Mouse (Mus musculus) liver, embryonic 15.5 days (tissue): ENCODE data around the gene Cep55. TPM values are rescaled to one million over a fixed set of nuclear protein-coding genes. Genes with fewer than 3 reads are reported as not detected.

Experiments
- ATAC-seq: fragments of 200-750 bp; cut with Nextera tagmentation; 2 replicates; pipeline ENCODE4 v1.8.0; 2017; ENCODE audit warnings: moderate number of reproducible peaks, mild to moderate bottlenecking, moderate library complexity; ENCODE audit not compliant: insufficient read depth
- H3K27ac ChIP-seq: fragments of 300-500 bp; sonication (generic); replicated peaks from 2 replicates; pipeline ENCODE4 v1.5.1; 2015; ENCODE audit warnings: mild to moderate bottlenecking, inconsistent platforms
- H3K27me3 ChIP-seq: fragments of 300-500 bp; sonication (generic); 2 replicates; pipeline ENCODE4 v1.6.1; 2015; ENCODE audit warnings: mild to moderate bottlenecking, inconsistent platforms
- H3K36me3 ChIP-seq: fragments of 300-500 bp; sonication (generic); replicated peaks from 2 replicates; pipeline ENCODE4 v1.6.1; 2015; ENCODE audit warnings: moderate library complexity, mild to moderate bottlenecking, inconsistent platforms
- H3K4me1 ChIP-seq: fragments of 300-500 bp; sonication (generic); replicated peaks from 2 replicates; pipeline ENCODE4 v1.6.1; 2015; ENCODE audit warnings: inconsistent platforms
- H3K4me2 ChIP-seq: fragments of 300-500 bp; sonication (generic); 2 replicates; pipeline ENCODE4 v1.6.1; 2015; ENCODE audit warnings: moderate library complexity, mild to moderate bottlenecking, inconsistent platforms
- H3K4me3 ChIP-seq: fragments of 300-500 bp; sonication (generic); replicated peaks from 2 replicates; pipeline ENCODE4 v1.5.1; 2015; ENCODE audit warnings: mild to moderate bottlenecking, inconsistent platforms
- H3K9ac ChIP-seq: fragments of 300-500 bp; sonication (generic); 2 replicates; pipeline ENCODE4 v1.6.1; 2015; ENCODE audit warnings: moderate library complexity, mild to moderate bottlenecking, inconsistent platforms
- H3K9me3 ChIP-seq: fragments of 300-500 bp; sonication (generic); replicated peaks from 2 replicates; pipeline ENCODE4 v1.6.1; 2016; ENCODE audit warnings: inconsistent platforms
- WGBS: fragments of 180-500 bp; shearing (Covaris S2); methylation state at CpG from one replicate; pipeline ENCODE4 v1.1.7; 2015; ENCODE audit warnings: mixed read lengths; ENCODE audit not compliant: insufficient replicate concordance; 5-methylcytosine and 5-hydroxymethylcytosine counted together
- polyA plus RNA-seq: library from polyadenylated mRNA; unstranded; fragments of >200 nt; fragmentation: Nextera tagmentation; extraction: Ambion mirVana; gene quantifications from 2 replicates; pipeline ENCODE4 v1.2.1, GENCODE M21; 2015

The Cep55 gene
- 4.7 and 5.3 TPM in 2 replicates for polyA plus RNA-seq

DNA sequence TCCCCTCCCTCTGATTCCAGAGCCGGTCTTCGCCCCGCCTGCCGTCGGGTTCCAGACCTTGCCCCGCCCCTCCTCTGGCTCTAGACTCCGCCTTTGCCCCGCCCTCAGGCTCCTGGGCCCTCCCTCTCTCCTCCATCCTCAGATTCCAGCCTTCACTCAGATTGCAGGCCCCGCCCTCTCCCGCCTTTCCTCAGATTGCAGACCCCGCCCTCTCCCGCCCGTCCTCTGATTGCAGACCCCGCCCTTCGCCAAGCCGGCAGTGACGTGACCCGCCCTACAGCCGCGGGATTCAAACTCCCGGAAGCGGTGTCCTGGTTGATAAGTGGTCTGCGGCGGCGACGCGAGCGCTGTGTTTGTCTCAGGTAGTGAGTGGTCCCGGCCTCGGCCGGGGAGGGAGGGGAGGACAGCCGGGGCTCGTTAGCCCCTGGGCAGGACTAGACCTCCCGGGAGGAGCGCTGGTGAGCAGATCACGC is at the start of gene Cep55:
Gene Cep55 (plus strand): TSS at position 292 of the 473 bp plus-strand sequence.
- H3K9me3 ChIP-seq: no peaks in the 10 kb centered on the region
- peak; percentile 86 for ATAC-seq
- H3K9ac ChIP-seq: peak within 1 kb of the TSS; percentile 42
- H3K27ac ChIP-seq: 0 out of 2 replicates have a peak within 1 kb of the TSS, but pooled peaks have one; percentile 29
- under 1% methylated on average over 36 of the region's 36 CpGs for WGBS
- H3K4me2 ChIP-seq: peak within 1 kb of the TSS; percentile 61
- H3K4me1 ChIP-seq: peaks cover 14% of the 10 kb centered on the region
- H3K27me3 ChIP-seq: peaks cover 42% of the 10 kb centered on the region
- H3K36me3 ChIP-seq: 0 out of 2 replicates have a peak, but pooled peaks cover 3% of the 10 kb centered on the region
- H3K4me3 ChIP-seq: peak within 1 kb of the TSS; percentile 64

DNA sequence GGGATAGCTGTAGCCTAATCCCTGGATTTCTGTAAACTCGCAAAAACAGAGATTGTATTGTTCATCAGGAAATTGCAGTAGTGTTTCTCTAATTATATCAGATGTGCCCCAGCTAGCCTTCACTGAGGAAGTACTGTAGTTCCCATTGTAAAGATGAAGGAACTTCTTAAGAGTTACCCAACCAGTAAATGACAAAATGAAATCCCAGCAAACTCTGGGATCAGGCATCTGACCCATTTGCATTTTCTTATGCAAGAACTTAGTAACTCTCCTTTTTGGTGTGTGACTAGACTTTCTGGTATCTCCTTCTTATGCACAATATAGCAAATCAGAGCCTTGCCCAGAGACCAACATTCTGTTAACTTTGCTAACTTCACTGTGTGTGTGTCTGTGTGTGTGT is 43.4 kb upstream of the Cep55 start:
- ATAC-seq: no peak
- H3K27ac ChIP-seq: no peak overlapping the region
- H3K4me3 ChIP-seq: no peak overlapping the region
- no peaks in the 10 kb centered on the region for H3K27me3 ChIP-seq
- no peak overlapping the region for H3K4me2 ChIP-seq
- H3K9me3 ChIP-seq: no peaks in the 10 kb centered on the region
- no peaks in the 10 kb centered on the region for H3K36me3 ChIP-seq
- WGBS: 33% methylated on average over 1 of the region's 1 CpGs
- H3K4me1 ChIP-seq: peaks cover 6% of the 10 kb centered on the region; the same call in 1 of the 2 replicates
- no peak overlapping the region for H3K9ac ChIP-seq

DNA sequence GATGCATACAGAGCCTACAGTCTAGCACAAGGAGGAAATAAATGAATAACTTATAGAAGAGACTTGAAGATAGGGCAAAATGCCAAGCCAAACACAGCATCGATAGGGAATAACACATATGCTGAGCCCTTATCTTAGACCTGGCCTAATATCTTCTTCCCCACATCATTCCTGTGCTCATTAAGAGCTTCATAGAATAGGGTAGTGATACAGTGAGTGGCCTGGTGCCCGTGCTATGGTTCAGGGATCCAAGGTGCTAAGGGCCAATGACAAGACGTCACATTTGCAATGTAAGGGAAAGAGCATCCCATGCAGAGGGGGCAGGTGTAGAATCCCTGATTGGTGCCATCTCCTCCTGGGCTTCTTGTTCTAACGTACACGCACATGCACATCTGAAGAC is 40.4 kb upstream of the Cep55 start:
- no peak overlapping the region for H3K9ac ChIP-seq
- peaks cover 6% of the 10 kb centered on the region; the same call in 1 of the 2 replicates for H3K4me1 ChIP-seq
- no peaks in the 10 kb centered on the region for H3K9me3 ChIP-seq
- H3K27ac ChIP-seq: no peak overlapping the region
- WGBS: 59% methylated on average over 5 of the region's 5 CpGs
- H3K27me3 ChIP-seq: no peaks in the 10 kb centered on the region
- no peak overlapping the region for H3K4me3 ChIP-seq
- no peaks in the 10 kb centered on the region for H3K36me3 ChIP-seq
- H3K4me2 ChIP-seq: no peak overlapping the region
- no peak for ATAC-seq

DNA sequence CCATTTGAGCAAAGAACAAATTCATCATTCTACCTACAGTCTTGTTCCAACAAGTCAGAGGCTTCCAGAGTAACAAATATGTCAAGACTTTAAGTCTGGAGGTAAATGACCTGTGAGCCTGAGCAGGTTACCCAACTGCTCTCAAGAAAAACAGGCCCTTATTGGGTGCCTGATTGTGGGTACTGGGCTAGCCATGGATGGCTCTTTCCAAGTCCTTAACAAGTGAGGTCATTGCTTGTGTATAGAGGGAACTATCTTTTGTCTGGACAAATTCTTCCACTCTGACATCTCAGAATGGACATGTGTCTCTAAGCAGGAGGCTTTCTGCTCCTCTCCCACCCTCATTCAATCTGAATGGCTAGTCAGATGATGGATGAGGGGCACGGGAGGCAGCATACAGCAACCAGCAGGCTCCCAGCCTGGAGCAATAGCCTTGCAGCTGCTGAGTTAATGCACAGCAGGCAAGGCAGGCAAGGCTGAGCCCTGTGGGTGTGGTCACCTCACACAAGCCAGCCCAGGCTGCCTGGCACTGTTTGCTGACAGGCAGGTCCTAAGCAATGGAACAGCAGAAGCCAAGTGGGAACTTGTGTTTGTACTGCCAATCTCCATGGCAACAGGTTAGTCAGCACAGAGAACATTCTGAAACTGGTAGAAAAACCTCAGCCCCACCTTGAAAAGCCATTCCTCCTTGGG is 39.5 kb upstream of the Cep55 start:
- peak; percentile 49; the same call in 1 of the 2 replicates for ATAC-seq
- Histone ChIP-seq H3K27ac (no peak overlapping the region), H3K27me3 (no peaks in the 10 kb centered on the region)

DNA sequence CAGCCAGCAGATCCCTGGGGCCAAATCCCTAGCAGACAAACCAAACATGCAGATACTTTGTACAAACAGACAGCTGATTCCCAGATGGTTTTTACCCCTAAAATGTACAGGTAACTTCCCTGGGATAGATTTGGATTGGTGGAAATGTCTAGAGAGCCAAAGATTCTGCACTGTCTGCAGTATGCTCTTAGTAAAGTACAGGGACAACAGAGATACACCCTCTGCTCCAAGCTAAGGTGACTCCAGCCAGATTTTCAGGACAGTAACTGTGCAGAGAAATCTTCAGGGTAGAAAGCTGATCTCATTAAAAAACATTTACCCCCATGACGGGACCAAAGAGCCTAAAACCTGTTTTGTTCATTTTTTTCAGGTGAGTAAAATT is 38.9 kb upstream of the Cep55 start:
- Histone ChIP-seq H3K9ac (no peak overlapping the region), H3K4me1 (peaks cover 6% of the 10 kb centered on the region; the same call in 1 of the 2 replicates), H3K4me2 (no peak overlapping the region), H3K36me3 (no peaks in the 10 kb centered on the region), H3K27me3 (no peaks in the 10 kb centered on the region), H3K27ac (no peak overlapping the region), H3K4me3 (no peak overlapping the region), H3K9me3 (no peaks in the 10 kb centered on the region)
- WGBS: 44% methylated on average over 1 of the region's 1 CpGs
- ATAC-seq: no peak

More for the DNA sequence above, 39.5 kb upstream of the Cep55 start:
- H3K4me1 ChIP-seq: peaks cover 6% of the 10 kb centered on the region; the same call in 1 of the 2 replicates
- H3K9ac ChIP-seq: no peak overlapping the region
- no peak overlapping the region for H3K4me3 ChIP-seq
- H3K36me3 ChIP-seq: no peaks in the 10 kb centered on the region
- H3K4me2 ChIP-seq: no peak overlapping the region
- H3K9me3 ChIP-seq: no peaks in the 10 kb centered on the region
- WGBS: 23% methylated on average over 1 of the region's 1 CpGs

DNA sequence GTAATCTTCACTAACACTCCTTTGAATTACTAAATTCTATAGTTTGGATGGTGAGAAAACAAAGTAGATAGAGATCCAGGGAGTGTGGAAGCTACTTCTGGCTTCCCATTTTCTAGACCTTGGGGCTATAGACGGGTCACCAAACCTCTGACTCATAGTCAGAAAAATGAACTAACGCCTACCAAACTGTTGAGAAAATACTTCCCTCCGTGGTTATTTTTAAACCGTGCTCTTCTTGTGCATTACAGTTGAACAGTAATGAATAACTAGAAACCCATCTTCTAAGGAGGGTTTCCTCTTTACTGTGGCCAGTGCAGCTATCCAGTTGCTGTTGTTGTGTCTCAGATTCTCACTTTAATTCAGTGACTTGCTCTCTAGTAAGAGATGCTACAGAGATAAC is 32.1 kb upstream of the Cep55 start:
- WGBS: 8% methylated on average over 4 of the region's 4 CpGs
- no peaks in the 10 kb centered on the region for H3K27me3 ChIP-seq
- peaks cover 12% of the 10 kb centered on the region for H3K4me1 ChIP-seq
- no peak for ATAC-seq
- H3K36me3 ChIP-seq: no peaks in the 10 kb centered on the region
- no peak overlapping the region for H3K9ac ChIP-seq
- no peak overlapping the region for H3K27ac ChIP-seq
- H3K9me3 ChIP-seq: no peaks in the 10 kb centered on the region
- no peak overlapping the region for H3K4me2 ChIP-seq
- H3K4me3 ChIP-seq: no peak overlapping the region

DNA sequence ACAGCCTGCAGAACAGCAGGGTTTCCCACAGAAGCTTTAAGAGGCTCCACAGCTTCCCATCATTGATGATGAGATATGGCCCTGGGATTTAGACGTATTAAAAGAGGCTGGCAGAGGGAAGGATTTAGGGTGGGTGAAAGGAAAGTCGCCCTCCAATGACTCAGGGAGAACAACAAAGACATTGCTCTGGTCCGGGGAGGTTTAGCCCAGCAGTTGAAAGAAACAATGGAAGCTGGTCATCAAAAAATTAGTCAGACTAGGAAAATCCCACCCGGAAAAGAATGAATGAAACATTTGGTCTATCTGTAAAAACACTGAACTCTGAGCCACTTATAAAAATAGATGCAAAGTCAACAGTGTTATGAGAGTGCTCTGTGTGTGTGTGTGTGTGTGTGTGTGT is 31.2 kb upstream of the Cep55 start:
- no peak overlapping the region for H3K9ac ChIP-seq
- no peak overlapping the region for H3K4me2 ChIP-seq
- no peaks in the 10 kb centered on the region for H3K36me3 ChIP-seq
- no peaks in the 10 kb centered on the region for H3K27me3 ChIP-seq
- no peaks in the 10 kb centered on the region for H3K9me3 ChIP-seq
- H3K4me1 ChIP-seq: peaks cover 15% of the 10 kb centered on the region
- no peak overlapping the region for H3K27ac ChIP-seq
- no peak for ATAC-seq
- no peak overlapping the region for H3K4me3 ChIP-seq
- 61% methylated on average over 4 of the region's 4 CpGs for WGBS

DNA sequence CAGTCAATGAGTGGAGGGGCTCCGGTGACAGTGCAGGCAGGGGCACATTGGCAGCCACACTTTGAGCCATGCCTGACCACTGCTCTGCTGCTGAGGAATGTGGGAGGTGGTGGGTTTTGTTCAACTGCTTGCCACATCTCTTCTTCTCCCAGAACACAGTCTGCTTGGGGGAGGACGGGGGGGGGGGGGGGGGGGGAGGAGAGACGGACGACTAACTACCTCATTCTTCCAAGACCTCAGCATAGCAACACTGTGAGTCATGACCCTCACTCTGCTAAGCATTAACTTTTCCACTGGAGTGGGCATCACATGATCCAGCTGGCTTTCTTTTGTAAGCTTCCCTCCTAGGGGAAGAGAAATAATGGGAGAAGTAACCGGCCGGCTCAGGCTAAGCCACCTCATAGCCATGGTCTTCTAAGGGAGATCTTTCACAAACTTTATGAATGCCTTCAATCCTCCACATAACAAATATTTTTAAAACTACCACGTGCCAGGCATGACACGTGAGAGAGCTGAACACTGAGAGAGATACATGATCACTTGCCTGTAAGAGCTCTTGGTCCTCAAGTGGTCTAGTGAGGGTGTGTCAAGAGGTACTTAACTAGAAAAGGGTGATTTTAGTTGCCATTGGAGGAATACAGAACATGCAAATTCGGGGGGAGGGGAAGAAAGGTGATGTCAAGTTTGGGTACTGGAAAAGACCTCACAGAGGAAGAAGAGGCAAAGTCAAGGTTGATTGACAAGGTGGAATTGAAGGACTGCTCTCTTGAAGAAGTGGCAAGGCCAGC is 29.4 kb upstream of the Cep55 start:
- H3K27ac ChIP-seq: no peak overlapping the region
- no peaks in the 10 kb centered on the region for H3K36me3 ChIP-seq
- ATAC-seq: no peak
- no peak overlapping the region for H3K9ac ChIP-seq
- WGBS: 32% methylated on average over 9 of the region's 9 CpGs
- H3K27me3 ChIP-seq: no peaks in the 10 kb centered on the region
- no peak overlapping the region for H3K4me3 ChIP-seq
- peaks cover 27% of the 10 kb centered on the region for H3K4me1 ChIP-seq
- no peak overlapping the region for H3K4me2 ChIP-seq
- H3K9me3 ChIP-seq: no peaks in the 10 kb centered on the region

DNA sequence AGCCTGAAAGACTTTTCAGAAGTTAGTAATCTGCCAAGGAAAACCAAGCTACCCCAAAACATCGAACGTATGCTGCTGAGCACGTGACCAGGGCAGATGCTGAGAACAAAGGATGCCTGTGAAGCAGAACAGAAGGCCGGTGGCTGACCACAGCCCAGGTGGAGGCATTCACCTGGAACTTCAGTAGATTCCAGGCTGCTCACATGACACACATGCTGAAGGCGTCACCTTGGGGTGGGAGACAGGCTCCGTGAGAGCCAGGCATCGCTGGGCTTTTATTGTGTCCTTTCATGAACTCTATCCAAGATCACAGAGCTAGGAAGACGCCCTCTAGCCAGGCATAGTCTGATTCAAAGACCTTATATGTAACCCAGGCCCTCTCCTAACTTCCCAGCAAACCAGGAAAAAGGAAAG is 28.6 kb upstream of the Cep55 start:
- 58% methylated on average over 8 of the region's 8 CpGs for WGBS
- Histone ChIP-seq H3K9ac (no peak overlapping the region), H3K27me3 (no peaks in the 10 kb centered on the region), H3K4me3 (no peak overlapping the region), H3K36me3 (no peaks in the 10 kb centered on the region), H3K9me3 (no peaks in the 10 kb centered on the region), H3K27ac (no peak overlapping the region), H3K4me2 (no peak overlapping the region), H3K4me1 (peaks cover 32% of the 10 kb centered on the region)
- no peak for ATAC-seq

DNA sequence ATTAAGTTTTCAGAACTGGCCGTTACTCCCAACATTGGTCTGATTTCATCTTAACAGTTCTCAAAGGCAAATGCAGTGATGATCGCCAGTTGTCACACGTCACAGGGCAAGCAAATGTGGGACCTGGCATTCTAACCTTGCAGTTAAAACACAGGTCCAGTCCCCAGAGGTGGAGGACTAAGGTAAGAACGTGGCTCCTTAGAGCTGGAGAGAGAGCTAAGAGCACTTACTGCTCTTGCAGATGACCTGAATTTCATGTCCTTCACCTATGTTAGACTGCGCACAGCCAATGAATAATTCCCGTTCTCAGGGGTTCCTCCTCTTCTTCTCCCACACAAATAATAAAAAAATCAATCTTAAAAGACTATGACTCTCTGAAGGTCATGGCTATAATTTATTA is 27.4 kb upstream of the Cep55 start:
- Histone ChIP-seq H3K4me3 (no peak overlapping the region), H3K4me1 (peaks cover 34% of the 10 kb centered on the region), H3K36me3 (no peaks in the 10 kb centered on the region), H3K9me3 (no peaks in the 10 kb centered on the region), H3K4me2 (no peak overlapping the region), H3K9ac (no peak overlapping the region), H3K27me3 (no peaks in the 10 kb centered on the region; the same call in 1 of the 2 replicates), H3K27ac (no peak overlapping the region)
- ATAC-seq: no peak
- WGBS: 56% methylated on average over 6 of the region's 6 CpGs

DNA sequence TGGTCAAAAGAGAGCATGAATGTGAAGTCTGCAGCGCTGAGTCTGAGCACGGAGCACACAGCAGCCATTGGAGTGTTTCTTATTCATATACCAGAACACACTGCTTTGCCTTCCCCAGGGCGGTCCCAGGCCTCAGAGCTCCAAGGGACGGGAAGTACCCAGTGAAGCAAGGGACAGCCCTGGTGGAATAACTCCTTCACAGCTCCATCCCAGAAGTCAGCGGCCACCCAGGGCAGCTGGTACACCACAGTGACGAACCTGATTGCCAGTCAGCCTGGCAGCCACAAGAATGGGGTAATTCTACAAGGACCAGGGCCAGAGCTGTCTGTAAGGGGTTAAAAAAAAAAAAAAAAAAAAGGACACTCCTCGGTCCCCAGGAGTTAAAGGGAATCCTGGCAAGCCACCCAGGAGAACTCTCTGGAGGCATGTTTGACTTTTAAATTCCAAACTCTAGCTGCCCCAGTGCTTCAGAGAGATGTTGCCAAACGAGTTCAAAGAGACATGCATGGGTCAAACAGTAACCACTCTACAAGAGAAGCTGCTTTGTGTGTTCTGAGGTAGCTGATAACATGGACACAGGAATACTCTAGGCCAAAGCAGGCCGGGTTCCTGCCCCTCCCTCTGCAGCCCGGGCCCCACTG is 26.8 kb upstream of the Cep55 start:
- no peak overlapping the region for H3K4me3 ChIP-seq
- H3K9me3 ChIP-seq: no peaks in the 10 kb centered on the region
- no peak overlapping the region for H3K4me2 ChIP-seq
- 49% methylated on average over 10 of the region's 10 CpGs for WGBS
- no peaks in the 10 kb centered on the region; the same call in 1 of the 2 replicates for H3K27me3 ChIP-seq
- H3K36me3 ChIP-seq: no peaks in the 10 kb centered on the region
- peaks cover 34% of the 10 kb centered on the region for H3K4me1 ChIP-seq
- peak; percentile 69 for ATAC-seq
- no peak overlapping the region for H3K9ac ChIP-seq
- H3K27ac ChIP-seq: peak overlapping the region; percentile 71
